In the genomic region with DNA sequence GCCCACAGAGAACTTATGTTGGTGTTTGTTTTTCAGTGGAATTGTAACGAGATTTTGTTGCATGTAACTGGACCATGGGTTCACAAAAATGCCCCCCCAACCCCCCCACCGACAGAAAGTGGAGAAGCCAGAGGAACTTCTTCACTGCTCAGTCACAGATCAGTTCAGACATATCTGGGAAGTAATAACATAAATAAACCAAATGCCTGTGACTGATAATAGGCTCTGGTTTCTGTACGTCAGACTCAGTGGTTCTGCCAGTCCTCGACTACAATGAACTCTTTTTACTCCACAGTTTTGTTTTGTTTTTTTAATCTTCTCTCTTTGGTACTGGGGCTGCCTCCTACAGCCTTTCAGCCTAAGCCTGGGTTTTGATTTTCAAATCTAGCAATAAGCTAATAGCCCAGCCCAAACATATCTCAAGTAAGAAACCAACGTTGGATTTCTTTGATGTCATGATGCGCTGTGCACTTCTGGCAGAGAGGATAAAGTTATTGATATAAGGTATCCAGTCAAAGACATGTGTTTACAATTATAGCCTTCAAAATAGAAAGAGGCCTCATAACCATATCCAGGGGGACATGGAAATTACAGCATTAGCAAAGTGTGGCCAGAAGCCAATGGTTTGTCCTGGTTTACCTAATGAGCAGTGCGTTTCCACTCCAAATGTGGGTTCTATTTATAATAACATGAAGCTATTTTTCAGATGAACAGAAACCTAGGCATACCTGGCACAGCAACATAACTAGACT, we compare ENCODE assay signal across 12 mouse cellular contexts.
"Had no signal": no experiment of that assay in that cellular context is flagged by ENCODE, and none has a peak within 500 bp of the region (broad histone marks: within the 10 kb centered on the region; RNA-seq: fewer than 3 reads in every experiment).

No protein-coding gene starts in this region.

- ATAC-seq: intestine, postnatal 0 days; midbrain, embryonic 13.5 days had no signal

- H3K9me3 ChIP-seq: midbrain, embryonic 13.5 days; neural tube, embryonic 12.5 days had no signal

- H3K36me3 ChIP-seq: midbrain, embryonic 13.5 days; neural tube, embryonic 12.5 days had no signal

- H3K4me3 ChIP-seq: midbrain, embryonic 13.5 days; neural tube, embryonic 12.5 days had no signal

- H3K9ac ChIP-seq: liver, embryonic 14.5 days; midbrain, embryonic 13.5 days; neural tube, embryonic 12.5 days had no signal

- DNase-seq: kidney, adult 8-10 months; kidney, postnatal 25 days; layer of hippocampus, adult 9-11 months; layer of hippocampus, postnatal 36 days; lung, adult 18-20 months; lung, postnatal 36 days; thymus, adult 2 months; thymus, postnatal 36 days had no signal

- H3K27me3 ChIP-seq: midbrain, embryonic 13.5 days; neural tube, embryonic 12.5 days had no signal

- H3K27ac ChIP-seq: liver, embryonic 14.5 days; midbrain, embryonic 13.5 days; neural tube, embryonic 12.5 days had no signal

- H3K4me2 ChIP-seq: midbrain, embryonic 13.5 days; neural tube, embryonic 12.5 days had no signal

- H3K4me1 ChIP-seq: midbrain, embryonic 13.5 days; neural tube, embryonic 12.5 days had no signal
